Mouse (Mus musculus): ENCODE data around the gene Cdhr5.

GRCm38 (mm10) chr7:141292583-141293388 lies 16.2 kb upstream of the Cdhr5 start:
- TF ChIP-seq CTCF (IDR thresholded peaks at IDR 0.05; ENCODE audit: low read depth) (no peak), EP300 (IDR thresholded peaks at IDR 0.05; ENCODE audit: low read depth) (no peak)

Data from liver, embryonic 14.5 days (tissue).